ENCODE assay signal across 16 mouse cellular contexts in the genomic region with DNA sequence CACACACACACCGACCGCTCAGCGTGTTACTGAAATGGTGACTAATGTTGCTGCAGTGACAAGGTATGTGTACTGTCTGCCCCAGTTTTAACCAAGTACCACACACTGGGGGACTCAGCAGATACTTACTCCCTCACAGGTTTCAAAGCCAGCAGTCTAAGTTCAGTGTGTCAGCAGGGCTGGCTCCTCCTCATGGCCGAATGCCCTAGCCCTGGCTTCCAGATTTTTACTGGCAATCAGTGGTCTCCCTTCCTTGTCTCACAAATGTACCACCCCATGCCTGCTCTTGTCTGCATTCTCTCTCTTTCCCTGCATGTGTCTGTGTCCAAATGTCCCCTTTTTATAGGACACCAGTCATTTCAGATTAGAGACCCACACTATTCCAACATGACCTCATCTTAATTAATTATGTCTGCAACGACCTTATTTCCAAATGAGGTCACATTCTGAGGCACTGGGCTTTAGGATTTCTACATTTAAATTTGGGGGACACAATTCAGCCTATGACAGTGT.
DNase-seq lines count a peak whose midpoint lies in the region.
"Had no signal": no experiment of that assay in that cellular context is flagged by ENCODE, and none has a peak within 500 bp of the region (broad histone marks: within the 10 kb centered on the region; RNA-seq: fewer than 3 reads in every experiment).

No protein-coding gene starts in this region.

- peak; percentile 76 to 84 for DNase-seq in cerebellum, postnatal 10 days
- no peak for DNase-seq in cerebellum, adult 8-10 months
- peak; percentile 25 for DNase-seq in left cerebral cortex, postnatal 4 days
- no peak for DNase-seq in left cerebral cortex, adult 8-10 months (ENCODE audit: low spot score in 2 of 2)
- DNase-seq in Muller cell, postnatal 12 days (ENCODE audit: inconsistent ontology term): peak; percentile 55
- peak; percentile 85 for DNase-seq in retina, postnatal 1 day
- DNase-seq in layer of hippocampus, postnatal 14 days (ENCODE audit: low spot score in 2 of 2): no peak
- DNase-seq: adrenal gland, adult 2 months; adrenal gland, postnatal 10 days; adrenal gland, postnatal 25 days; B cell, adult 2 months; cerebellum, adult 11 months; cerebellum, adult 18-20 months; cerebellum, adult 9-10 months; embryo, embryonic 11 days; forebrain, postnatal 0 days had no signal

- intact Hi-C loops in left cerebral cortex, postnatal 4 days (cut with DNase I): no loop called here

Comparison
In these comparisons a context has a peak if more than half of its experiments do, and no peak if none do; other contexts are left out.
1. DNase-seq: peak in cerebellum, postnatal 10 days (2 of 2), left cerebral cortex, postnatal 4 days (single experiment), Muller cell, postnatal 12 days (single experiment) and retina, postnatal 1 day (single experiment); none in cerebellum, adult 8-10 months (single experiment), left cerebral cortex, adult 8-10 months (0 of 2) and layer of hippocampus, postnatal 14 days (0 of 2).